Mouse (Mus musculus): ENCODE results near the gene Rangap1.

- TF ChIP-seq POLR2A (IDR thresholded peaks at IDR 0.05; ENCODE audit: insufficient read depth, low read length) (no peak), CTCF (IDR thresholded peaks at IDR 0.05; ENCODE audit: low read depth, low read length) (peak; percentile 23), EP300 (IDR thresholded peaks at IDR 0.05; ENCODE audit: insufficient read depth, low read depth, low read length) (no peak)
Observed at GRCm38 (mm10) chr15:81719139-81719531, 26.2 kb downstream of the Rangap1 start.
